Mouse (Mus musculus) liver, embryonic 12.5 days (tissue): ENCODE results near the gene Nt5c1a. TPM values are rescaled to one million over a fixed set of nuclear protein-coding genes. Genes with fewer than 3 reads are reported as not detected.

Source experiments
- ATAC-seq: fragments of 200-750 bp; cut with Nextera tagmentation; 2 replicates; pipeline ENCODE4 v1.8.0; 2017; ENCODE audit warnings: moderate number of reproducible peaks, mild to moderate bottlenecking, moderate library complexity
- H3K27ac ChIP-seq: fragments of 300-500 bp; sonication (generic); 2 replicates; pipeline ENCODE4 v1.5.1; 2016; ENCODE audit warnings: mild to moderate bottlenecking
- H3K27me3 ChIP-seq: fragments of 300-500 bp; sonication (generic); replicated peaks from 2 replicates; pipeline ENCODE4 v1.6.1; 2016; ENCODE audit warnings: mild to moderate bottlenecking, moderate library complexity
- H3K36me3 ChIP-seq: fragments of 300-500 bp; sonication (generic); 2 replicates; pipeline ENCODE4 v1.6.1; 2016; ENCODE audit warnings: mild to moderate bottlenecking, moderate library complexity
- H3K4me1 ChIP-seq: fragments of 300-500 bp; sonication (generic); 2 replicates; pipeline ENCODE4 v1.6.1; 2016
- H3K4me2 ChIP-seq: fragments of 300-500 bp; sonication (generic); 2 replicates; pipeline ENCODE4 v1.6.1; 2016; ENCODE audit warnings: mild to moderate bottlenecking, moderate library complexity
- H3K4me3 ChIP-seq: fragments of 300-500 bp; sonication (generic); 2 replicates; pipeline ENCODE4 v1.5.1; 2016; ENCODE audit warnings: mild to moderate bottlenecking, moderate library complexity
- H3K9ac ChIP-seq: fragments of 300-500 bp; sonication (generic); 2 replicates; pipeline ENCODE4 v1.6.1; 2016; ENCODE audit warnings: mild to moderate bottlenecking, moderate library complexity
- H3K9me3 ChIP-seq: fragments of 300-500 bp; sonication (generic); replicated peaks from 2 replicates; pipeline ENCODE4 v1.6.1; 2016; ENCODE audit warnings: mild to moderate bottlenecking, moderate library complexity
- WGBS: fragments of 180-500 bp; shearing (Covaris S2); methylation state at CpG from one replicate; pipeline ENCODE4 v1.1.7; 2016; ENCODE audit not compliant: insufficient replicate concordance; 5-methylcytosine and 5-hydroxymethylcytosine counted together
- polyA plus RNA-seq: library from polyadenylated mRNA; unstranded; fragments of >200 nt; fragmentation: Nextera tagmentation; extraction: Ambion mirVana; gene quantifications from 2 replicates; pipeline ENCODE4 v1.2.1, GENCODE M21; 2016

Nt5c1a gene
- polyA plus RNA-seq, 1 experiment from 2014 or later = not detected

DNA sequence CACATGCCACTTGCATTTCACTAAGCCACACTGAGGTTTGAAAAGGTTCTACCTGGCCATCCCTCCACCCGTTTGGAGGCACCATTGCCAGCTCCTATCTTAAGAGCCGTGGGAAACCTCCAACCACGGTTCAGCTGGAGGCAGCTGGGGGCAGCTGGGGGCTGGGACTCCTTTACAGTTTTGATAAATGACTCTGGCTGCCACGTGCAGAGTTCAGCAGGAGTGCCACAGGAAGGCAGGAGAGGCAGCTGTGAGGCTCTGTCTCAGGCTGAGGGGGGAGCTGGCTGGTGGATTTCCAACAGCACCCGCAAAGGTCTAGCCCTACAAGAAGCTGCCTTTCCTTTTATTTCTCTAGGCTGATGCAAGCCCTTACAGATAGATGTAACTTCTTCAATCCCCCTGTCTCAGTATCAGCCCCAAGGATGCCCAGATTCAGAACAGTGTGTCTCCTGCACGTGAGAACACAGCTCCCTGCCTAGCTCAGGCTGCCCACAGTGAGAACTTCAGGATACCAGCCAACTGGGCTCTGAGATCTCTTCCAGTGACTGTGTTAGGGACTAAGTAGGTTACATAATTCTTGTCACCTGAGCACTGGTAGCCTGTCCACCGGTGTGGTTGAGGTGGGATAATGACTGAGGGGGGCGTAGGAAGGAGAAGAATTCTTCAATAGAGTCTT lies 58.9 kb downstream of the Nt5c1a start:
- Histone ChIP-seq H3K27me3 (peaks cover 17% of the 10 kb centered on the region), H3K27ac (no peak overlapping the region), H3K4me2 (no peak overlapping the region), H3K9me3 (no peaks in the 10 kb centered on the region), H3K4me3 (no peak overlapping the region), H3K4me1 (no peaks in the 10 kb centered on the region), H3K36me3 (no peaks in the 10 kb centered on the region), H3K9ac (no peak overlapping the region)
- WGBS = 31% methylated on average over 8 of the region's 8 CpGs
- ATAC-seq = no peak

DNA sequence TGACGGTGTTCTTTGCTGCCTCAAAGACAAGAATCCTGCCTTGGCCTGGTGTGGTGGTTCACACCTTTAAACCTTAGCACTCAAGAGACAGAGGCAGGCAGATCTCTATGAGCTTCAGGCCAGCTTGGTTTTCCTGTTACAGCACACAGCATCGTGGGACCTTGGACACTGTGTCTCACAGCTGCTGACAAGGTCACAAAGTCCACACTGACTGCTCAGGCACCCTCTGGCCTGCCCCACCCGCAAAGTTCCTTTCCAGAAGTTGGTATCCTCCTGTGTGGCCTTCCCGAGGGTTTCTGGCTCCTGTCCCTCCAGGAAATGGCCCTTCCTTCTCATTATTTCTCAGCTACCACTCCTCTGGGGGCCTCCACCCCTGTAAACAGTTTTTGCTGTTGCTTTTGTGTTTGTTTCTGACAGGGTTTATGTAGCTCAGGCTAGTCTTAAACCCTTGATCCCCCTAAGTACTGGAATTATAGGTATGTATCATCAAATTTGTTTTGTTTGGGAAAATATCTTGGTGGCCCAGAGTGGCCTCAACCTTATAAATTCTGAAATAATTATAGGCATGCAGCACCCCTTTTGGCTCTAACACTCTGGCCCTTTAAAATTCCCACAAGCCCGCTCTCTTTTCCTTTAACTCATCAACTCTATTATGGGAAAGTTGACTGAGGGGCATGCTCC lies 60.6 kb downstream of the Nt5c1a start, which contains the start of gene Pabpc4:
TSS of gene Pabpc4 (plus strand) at position 631 of the 681 bp plus-strand sequence.
- no peaks in the 10 kb centered on the region for H3K36me3 ChIP-seq
- H3K4me3 ChIP-seq = no peak within 1 kb of the TSS
- no peaks in the 10 kb centered on the region for H3K9me3 ChIP-seq
- no peak within 1 kb of the TSS for H3K9ac ChIP-seq
- no peak for ATAC-seq
- 45% methylated on average over 5 of the region's 5 CpGs for WGBS
- H3K4me2 ChIP-seq = no peak within 1 kb of the TSS
- no peaks in the 10 kb centered on the region for H3K4me1 ChIP-seq
- H3K27ac ChIP-seq = no peak within 1 kb of the TSS
- H3K27me3 ChIP-seq = peaks cover 12% of the 10 kb centered on the region

Other genes starting within 250 kb of the Nt5c1a start
- 0.14 and 0.28 TPM in 2 replicates for gene Mfsd2a, start 240.3 kb upstream of the Nt5c1a start, polyA plus RNA-seq
- 1.2 and 1.6 TPM in 2 replicates for gene Mycl, start 205.9 kb upstream of the Nt5c1a start, polyA plus RNA-seq
- gene Trit1, start 184.9 kb upstream of the Nt5c1a start, polyA plus RNA-seq = 8.9 and 10.9 TPM in 2 replicates
- 1.3 and 1.5 TPM in 2 replicates for gene Bmp8b, start 96.3 kb upstream of the Nt5c1a start, polyA plus RNA-seq
- 0.08 TPM in 1 of 2 replicates, not detected in the other for gene Oxct2b, start 85.2 kb upstream of the Nt5c1a start, polyA plus RNA-seq
- gene Ppie, start 61.6 kb upstream of the Nt5c1a start, polyA plus RNA-seq = 65.2 and 65.3 TPM in 2 replicates
- 0.10 TPM in 1 of 2 replicates, not detected in the other for gene Hpcal4, start 18.3 kb upstream of the Nt5c1a start, polyA plus RNA-seq
- 0.83 and 1.2 TPM in 2 replicates for gene Heyl, start 32.1 kb downstream of the Nt5c1a start, polyA plus RNA-seq
- 110 and 112 TPM in 2 replicates for gene Pabpc4, start 60.8 kb downstream of the Nt5c1a start, polyA plus RNA-seq
- gene Oxct2a, start 122.1 kb downstream of the Nt5c1a start, polyA plus RNA-seq = 0.19 TPM in 1 of 2 replicates, not detected in the other
- gene Bmp8a, start 141.7 kb downstream of the Nt5c1a start, polyA plus RNA-seq = 0.31 and 0.46 TPM in 2 replicates